Mouse (Mus musculus) stomach, embryonic 15.5 days (tissue): ENCODE results near the gene Hras. TPM values are rescaled to one million over a fixed set of nuclear protein-coding genes. Genes with fewer than 3 reads are reported as not detected.

Experiments
- ATAC-seq: fragments of 200-750 bp; cut with Nextera tagmentation; 2 replicates; pipeline ENCODE4 v1.8.0; 2017; ENCODE audit warnings: low read depth, moderate number of reproducible peaks, moderate TSS enrichment; ENCODE audit not compliant: insufficient read depth, low FRiP score
- H3K27ac ChIP-seq: fragments of 300-500 bp; sonication (generic); 2 replicates; pipeline ENCODE4 v1.5.1; 2015; ENCODE audit warnings: mild to moderate bottlenecking, inconsistent platforms
- H3K27me3 ChIP-seq: fragments of 300-500 bp; sonication (generic); replicated peaks from 2 replicates; pipeline ENCODE4 v1.6.1; 2015; ENCODE audit warnings: inconsistent platforms
- H3K36me3 ChIP-seq: fragments of 300-500 bp; sonication (generic); 2 replicates; pipeline ENCODE4 v1.6.1; 2015; ENCODE audit warnings: inconsistent platforms
- H3K4me1 ChIP-seq: fragments of 300-500 bp; sonication (generic); 2 replicates; pipeline ENCODE4 v1.6.1; 2015; ENCODE audit warnings: inconsistent platforms
- H3K4me2 ChIP-seq: fragments of 300-500 bp; sonication (generic); 2 replicates; pipeline ENCODE4 v1.6.1; 2015; ENCODE audit warnings: mild to moderate bottlenecking, inconsistent platforms
- H3K4me3 ChIP-seq: fragments of 300-500 bp; sonication (generic); replicated peaks from 2 replicates; pipeline ENCODE4 v1.5.1; 2015; ENCODE audit warnings: inconsistent platforms
- H3K9ac ChIP-seq: fragments of 300-500 bp; sonication (generic); 2 replicates; pipeline ENCODE4 v1.6.1; 2015; ENCODE audit warnings: inconsistent platforms
- H3K9me3 ChIP-seq: fragments of 300-500 bp; sonication (generic); 2 replicates; pipeline ENCODE4 v1.6.1; 2016; ENCODE audit warnings: inconsistent platforms
- WGBS: fragments of 180-500 bp; shearing (Covaris S2); methylation state at CpG from one replicate; pipeline ENCODE4 v1.1.7; 2015; 5-methylcytosine and 5-hydroxymethylcytosine counted together
- polyA plus RNA-seq: library from polyadenylated mRNA; unstranded; fragments of >200 nt; fragmentation: Nextera tagmentation; extraction: Ambion mirVana; gene quantifications from 2 replicates; pipeline ENCODE4 v1.2.1, GENCODE M21; 2015

The Hras gene
- polyA plus RNA-seq, 1 experiment from 2014 or later = 123 TPM

GRCm38 (mm10) chr7:141220377-141220776 lies 26.6 kb upstream of the Hras start:
- Histone ChIP-seq H3K4me2 (peak overlapping the region; percentile 83), H3K36me3 (no peaks in the 10 kb centered on the region), H3K4me3 (peak overlapping the region; percentile 62; the same call in 1 of the 2 replicates), H3K9ac (no peak overlapping the region), H3K9me3 (no peaks in the 10 kb centered on the region), H3K27me3 (no peaks in the 10 kb centered on the region), H3K4me1 (peaks cover 59% of the 10 kb centered on the region), H3K27ac (peak overlapping the region; percentile 85)
- ATAC-seq = no peak
- WGBS = 81% methylated on average over 1 of the region's 1 CpGs

- H3K4me3 ChIP-seq = no peak overlapping the region
- H3K36me3 ChIP-seq = no peaks in the 10 kb centered on the region
- H3K4me1 ChIP-seq = peaks cover 65% of the 10 kb centered on the region
- no peaks in the 10 kb centered on the region for H3K9me3 ChIP-seq
- H3K4me2 ChIP-seq = peak overlapping the region; percentile 83; the same call in 1 of the 2 replicates
- H3K27ac ChIP-seq = peak overlapping the region; percentile 40; the same call in 1 of the 2 replicates
- ATAC-seq = no peak
- H3K9ac ChIP-seq = no peak overlapping the region
- 83% methylated on average over 1 of the region's 1 CpGs for WGBS
- no peaks in the 10 kb centered on the region for H3K27me3 ChIP-seq
Observed at GRCm38 (mm10) chr7:141219558-141220099, 25.8 kb upstream of the Hras start.

- no peaks in the 10 kb centered on the region for H3K27me3 ChIP-seq
- H3K4me1 ChIP-seq = peaks cover 69% of the 10 kb centered on the region
- H3K36me3 ChIP-seq = no peaks in the 10 kb centered on the region
- no peaks in the 10 kb centered on the region for H3K9me3 ChIP-seq
- WGBS = 80% methylated on average over 5 of the region's 5 CpGs
- no peak overlapping the region for H3K9ac ChIP-seq
- no peak overlapping the region for H3K4me3 ChIP-seq
- ATAC-seq = no peak
- peak overlapping the region; percentile 54 for H3K27ac ChIP-seq
- peak overlapping the region; percentile 19; the same call in 1 of the 2 replicates for H3K4me2 ChIP-seq
Observed at GRCm38 (mm10) chr7:141218557-141219133, 24.8 kb upstream of the Hras start.

GRCm38 (mm10) chr7:141218141-141218540 lies 24.3 kb upstream of the Hras start:
- Histone ChIP-seq H3K36me3 (no peaks in the 10 kb centered on the region), H3K4me3 (peak overlapping the region; percentile 71; the same call in 1 of the 2 replicates), H3K9me3 (no peaks in the 10 kb centered on the region), H3K9ac (no peak overlapping the region), H3K4me1 (peaks cover 69% of the 10 kb centered on the region), H3K4me2 (peak overlapping the region; percentile 96), H3K27ac (peak overlapping the region; percentile 54), H3K27me3 (no peaks in the 10 kb centered on the region)
- ATAC-seq = no peak
- WGBS = 58% methylated on average over 3 of the region's 3 CpGs

- H3K27me3 ChIP-seq = no peaks in the 10 kb centered on the region
- no peaks in the 10 kb centered on the region for H3K9me3 ChIP-seq
- no peak for ATAC-seq
- peak overlapping the region; percentile 71 for H3K4me3 ChIP-seq
- H3K27ac ChIP-seq = peak overlapping the region; percentile 54; the same call in 1 of the 2 replicates
- H3K9ac ChIP-seq = peak overlapping the region; percentile 61; the same call in 1 of the 2 replicates
- no peaks in the 10 kb centered on the region for H3K36me3 ChIP-seq
- peak overlapping the region; percentile 96 for H3K4me2 ChIP-seq
- peaks cover 65% of the 10 kb centered on the region for H3K4me1 ChIP-seq
- WGBS = 82% methylated on average over 17 of the region's 17 CpGs
Observed at GRCm38 (mm10) chr7:141217343-141218013, 23.7 kb upstream of the Hras start.

GRCm38 (mm10) chr7:141216894-141217293 lies 23.1 kb upstream of the Hras start:
- Histone ChIP-seq H3K27me3 (no peaks in the 10 kb centered on the region), H3K9ac (peak overlapping the region; percentile 61; the same call in 1 of the 2 replicates), H3K4me3 (peak overlapping the region; percentile 71), H3K36me3 (no peaks in the 10 kb centered on the region), H3K4me1 (peaks cover 59% of the 10 kb centered on the region), H3K9me3 (no peaks in the 10 kb centered on the region), H3K27ac (peak overlapping the region; percentile 97), H3K4me2 (peak overlapping the region; percentile 96)
- WGBS = 72% methylated on average over 11 of the region's 11 CpGs
- ATAC-seq = no peak

GRCm38 (mm10) chr7:141215880-141216733 lies 22.3 kb upstream of the Hras start:
- WGBS = under 1% methylated on average over 42 of the region's 42 CpGs
- peak; percentile 59 for ATAC-seq
- Histone ChIP-seq H3K36me3 (no peaks in the 10 kb centered on the region), H3K9ac (peak overlapping the region; percentile 61), H3K9me3 (no peaks in the 10 kb centered on the region), H3K4me2 (peak overlapping the region; percentile 96), H3K27ac (peak overlapping the region; percentile 97), H3K27me3 (no peaks in the 10 kb centered on the region), H3K4me1 (peaks cover 59% of the 10 kb centered on the region), H3K4me3 (peak overlapping the region; percentile 71)

- peak within 1 kb of the TSS; percentile 97 for H3K27ac ChIP-seq
- peak; percentile 92 for ATAC-seq
- WGBS = under 1% methylated on average over 41 of the region's 41 CpGs
- H3K36me3 ChIP-seq = no peaks in the 10 kb centered on the region
- H3K9ac ChIP-seq = peak within 1 kb of the TSS; percentile 61
- no peaks in the 10 kb centered on the region for H3K27me3 ChIP-seq
- H3K9me3 ChIP-seq = no peaks in the 10 kb centered on the region
- peak within 1 kb of the TSS; percentile 96 for H3K4me2 ChIP-seq
- H3K4me1 ChIP-seq = peaks cover 50% of the 10 kb centered on the region
- peak within 1 kb of the TSS; percentile 71 for H3K4me3 ChIP-seq
Observed at GRCm38 (mm10) chr7:141215101-141215879, 21.5 kb upstream of the Hras start, which contains the start of gene Rassf7. TSS of gene Rassf7 (plus strand) at chr7:141215860.

GRCm38 (mm10) chr7:141214310-141214709 lies 20.5 kb upstream of the Hras start:
- Histone ChIP-seq H3K4me2 (peak overlapping the region; percentile 96; the same call in 1 of the 2 replicates), H3K4me3 (no peak overlapping the region), H3K27ac (peak overlapping the region; percentile 97), H3K27me3 (no peaks in the 10 kb centered on the region), H3K9ac (no peak overlapping the region), H3K9me3 (no peaks in the 10 kb centered on the region), H3K36me3 (no peaks in the 10 kb centered on the region), H3K4me1 (peaks cover 45% of the 10 kb centered on the region)
- WGBS = 62% methylated on average over 3 of the region's 3 CpGs
- no peak for ATAC-seq

- Histone ChIP-seq H3K4me3 (peak within 1 kb of the TSS; percentile 71), H3K4me1 (peaks cover 40% of the 10 kb centered on the region), H3K27ac (peak within 1 kb of the TSS; percentile 97), H3K4me2 (peak within 1 kb of the TSS; percentile 96), H3K9ac (peak within 1 kb of the TSS; percentile 20; the same call in 1 of the 2 replicates), H3K9me3 (no peaks in the 10 kb centered on the region), H3K27me3 (no peaks in the 10 kb centered on the region), H3K36me3 (no peaks in the 10 kb centered on the region)
- no peak for ATAC-seq
- 89% methylated on average over 11 of the region's 11 CpGs for WGBS
Observed at GRCm38 (mm10) chr7:141213605-141214235, 19.9 kb upstream of the Hras start, which contains the start of gene Lmntd2. TSS of gene Lmntd2 (minus strand) at chr7:141214080.
